Mouse (Mus musculus) ES-Bruce4 (cell line): ENCODE data around the gene Astn2.

Experiments
- CTCF ChIP-seq: IDR thresholded peaks from one replicate; pipeline ENCODE4 v1.8.1; 2011; ENCODE audit warnings: low read depth, low read length
- EP300 ChIP-seq: IDR thresholded peaks from 2 replicates; pipeline ENCODE4 v1.6.1; 2011; ENCODE audit warnings: low read depth, low read length; ENCODE audit not compliant: insufficient read depth

DNA sequence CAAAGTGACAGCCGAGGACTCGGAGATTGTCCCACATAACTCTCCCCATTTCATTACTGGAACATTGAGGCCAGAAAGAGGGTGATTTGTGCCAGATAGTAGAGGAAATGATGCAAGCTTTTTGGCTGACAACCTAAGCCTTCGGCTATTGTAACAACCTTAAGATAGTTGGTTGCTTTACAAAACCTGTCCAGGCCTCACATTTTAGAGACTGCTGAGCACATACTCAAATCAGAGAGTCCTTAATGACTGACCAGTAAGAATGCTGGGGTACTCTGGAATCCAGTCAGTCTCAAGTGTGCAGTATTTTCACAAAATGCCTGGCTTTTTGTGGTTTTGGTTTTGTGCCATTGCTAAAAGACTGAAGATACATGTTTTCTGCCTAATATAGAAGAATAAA lies 1062.6 kb downstream of the Astn2 start:
- TF ChIP-seq CTCF: no peak
- no peak for TF ChIP-seq EP300
